Mouse (Mus musculus): ENCODE results near the gene Zfr2. TPM values are rescaled to one million over a fixed set of nuclear protein-coding genes. Genes with fewer than 3 reads are reported as not detected.

The Zfr2 gene
- polyA plus RNA-seq, 2 experiments, result 9.7 to 39.7 TPM

- DNase-seq (ENCODE audit: low spot score), result no peak
Measured at GRCm38 (mm10) chr10:81190236-81190911, 42.6 kb upstream of the Zfr2 start.

GRCm38 (mm10) chr10:81190912-81191321 is 42.0 kb upstream of the Zfr2 start:
- peaks cover 37% of the 10 kb centered on the region for H3K36me3 ChIP-seq (ENCODE audit: control insufficient read depth, insufficient read depth, low read length)
- ATAC-seq (ENCODE audit: low FRiP score, low read depth) (no peak), DNase-seq (ENCODE audit: low spot score) (no peak)
- no peak overlapping the region for H3K4me2 ChIP-seq (replicated peaks; ENCODE audit: low read depth, low read length, severe bottlenecking)
- no peak for TF ChIP-seq POLR2A (IDR thresholded peaks at IDR 0.05; ENCODE audit: borderline replicate concordance, extremely low read depth, insufficient read depth, insufficient read length)
- peaks cover 22% of the 10 kb centered on the region for H3K4me1 ChIP-seq (ENCODE audit: control insufficient read depth, insufficient read depth, low read length)
- H3K9me3 ChIP-seq (ENCODE audit: control insufficient read depth, low read length), result no peaks in the 10 kb centered on the region
- WGBS, result 66% methylated on average over 6 of the region's 6 CpGs
- no peak overlapping the region for H3K4me3 ChIP-seq (replicated peaks; ENCODE audit: low read length)
- peaks cover 15% of the 10 kb centered on the region for H3K27me3 ChIP-seq (ENCODE audit: control insufficient read depth, insufficient read depth, low read length)
- no peak overlapping the region for H3K27ac ChIP-seq (replicated peaks; ENCODE audit: low read depth, low read length)
- H3K9ac ChIP-seq (ENCODE audit: low read depth, low read length, severe bottlenecking), result no peak overlapping the region

More at GRCm38 (mm10) chr10:81190236-81190911, 42.6 kb upstream of the Zfr2 start:
- no peak overlapping the region for H3K9ac ChIP-seq (ENCODE audit: low read depth, low read length, severe bottlenecking)
- no peak overlapping the region for H3K4me2 ChIP-seq (replicated peaks; ENCODE audit: low read depth, low read length, severe bottlenecking)
- TF ChIP-seq POLR2A (IDR thresholded peaks at IDR 0.05; ENCODE audit: borderline replicate concordance, extremely low read depth, insufficient read depth, insufficient read length), result no peak
- peaks cover 14% of the 10 kb centered on the region for H3K27me3 ChIP-seq (ENCODE audit: control insufficient read depth, insufficient read depth, low read length)
- 72% methylated on average over 31 of the region's 31 CpGs for WGBS
- no peaks in the 10 kb centered on the region for H3K9me3 ChIP-seq (ENCODE audit: control insufficient read depth, low read length)
- no peak for ATAC-seq (ENCODE audit: low FRiP score, low read depth)
- no peak overlapping the region for H3K27ac ChIP-seq (replicated peaks; ENCODE audit: low read depth, low read length)
- H3K4me1 ChIP-seq (ENCODE audit: control insufficient read depth, insufficient read depth, low read length), result peaks cover 22% of the 10 kb centered on the region
- H3K4me3 ChIP-seq (replicated peaks; ENCODE audit: low read length), result no peak overlapping the region
- peaks cover 42% of the 10 kb centered on the region for H3K36me3 ChIP-seq (ENCODE audit: control insufficient read depth, insufficient read depth, low read length)

DNA sequence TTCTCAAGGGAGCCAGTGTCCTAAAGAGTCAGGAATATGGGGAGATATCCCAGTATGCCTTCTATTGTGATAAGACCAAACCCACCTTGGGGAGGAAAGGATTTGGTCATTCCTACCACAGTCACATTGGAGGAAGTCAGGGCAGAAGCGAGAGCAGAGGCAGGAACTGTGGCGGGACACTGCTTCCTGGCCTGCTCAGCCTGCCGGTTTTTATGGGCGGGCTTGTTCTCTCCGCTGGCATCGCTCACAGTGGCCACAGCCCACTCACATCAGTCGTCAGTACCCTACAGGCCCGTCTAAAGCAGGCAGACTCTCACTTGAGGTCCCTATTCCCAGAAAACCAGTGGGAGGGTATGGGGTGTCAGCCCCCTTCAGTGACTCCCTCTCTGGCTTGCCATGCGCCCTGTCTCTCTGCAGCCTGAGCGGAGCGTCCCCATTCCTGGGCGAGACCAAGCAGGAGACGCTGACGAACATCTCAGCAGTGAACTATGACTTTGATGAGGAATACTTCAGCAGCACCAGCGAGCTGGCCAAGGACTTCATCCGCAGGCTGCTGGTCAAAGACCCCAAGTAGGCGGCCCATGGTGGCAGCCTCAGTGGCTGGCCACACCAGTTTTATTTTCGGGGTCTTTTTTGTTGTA is 41.5 kb upstream of the Zfr2 start:
- H3K27ac ChIP-seq (replicated peaks; ENCODE audit: low read depth, low read length), result no peak overlapping the region
- peak overlapping the region; percentile 66; the same call in 1 of the 2 replicates for H3K4me3 ChIP-seq (replicated peaks; ENCODE audit: low read length)
- no peak for ATAC-seq (ENCODE audit: low FRiP score, low read depth)
- H3K36me3 ChIP-seq (ENCODE audit: control insufficient read depth, insufficient read depth, low read length), result peaks cover 35% of the 10 kb centered on the region
- no peaks in the 10 kb centered on the region for H3K9me3 ChIP-seq (ENCODE audit: control insufficient read depth, low read length)
- DNase-seq (ENCODE audit: low spot score), result no peak
- peaks cover 21% of the 10 kb centered on the region for H3K27me3 ChIP-seq (ENCODE audit: control insufficient read depth, insufficient read depth, low read length)
- H3K4me2 ChIP-seq (replicated peaks; ENCODE audit: low read depth, low read length, severe bottlenecking), result peak overlapping the region; percentile 98
- TF ChIP-seq POLR2A (IDR thresholded peaks at IDR 0.05; ENCODE audit: borderline replicate concordance, extremely low read depth, insufficient read depth, insufficient read length), result no peak
- no peak overlapping the region for H3K9ac ChIP-seq (ENCODE audit: low read depth, low read length, severe bottlenecking)
- 85% methylated on average over 18 of the region's 18 CpGs for WGBS
- H3K4me1 ChIP-seq (ENCODE audit: control insufficient read depth, insufficient read depth, low read length), result peaks cover 22% of the 10 kb centered on the region

GRCm38 (mm10) chr10:81192270-81192967 is 40.5 kb upstream of the Zfr2 start:
- no peaks in the 10 kb centered on the region for H3K9me3 ChIP-seq (ENCODE audit: control insufficient read depth, low read length)
- peak overlapping the region; percentile 98 for H3K4me2 ChIP-seq (replicated peaks; ENCODE audit: low read depth, low read length, severe bottlenecking)
- 1% methylated on average over 51 of the region's 93 CpGs for WGBS
- H3K36me3 ChIP-seq (ENCODE audit: control insufficient read depth, insufficient read depth, low read length), result peaks cover 25% of the 10 kb centered on the region
- peak overlapping the region; percentile 66 for H3K4me3 ChIP-seq (replicated peaks; ENCODE audit: low read length)
- peaks cover 24% of the 10 kb centered on the region for H3K27me3 ChIP-seq (ENCODE audit: control insufficient read depth, insufficient read depth, low read length)
- H3K4me1 ChIP-seq (ENCODE audit: control insufficient read depth, insufficient read depth, low read length), result peaks cover 22% of the 10 kb centered on the region
- peak; percentile 70 for DNase-seq (ENCODE audit: low spot score)
- TF ChIP-seq POLR2A (IDR thresholded peaks at IDR 0.05; ENCODE audit: borderline replicate concordance, extremely low read depth, insufficient read depth, insufficient read length), result no peak
- H3K9ac ChIP-seq (ENCODE audit: low read depth, low read length, severe bottlenecking), result peak overlapping the region; percentile 67
- ATAC-seq (ENCODE audit: low FRiP score, low read depth), result peak; percentile 86
- H3K27ac ChIP-seq (replicated peaks; ENCODE audit: low read depth, low read length), result peak overlapping the region; percentile 84

DNA sequence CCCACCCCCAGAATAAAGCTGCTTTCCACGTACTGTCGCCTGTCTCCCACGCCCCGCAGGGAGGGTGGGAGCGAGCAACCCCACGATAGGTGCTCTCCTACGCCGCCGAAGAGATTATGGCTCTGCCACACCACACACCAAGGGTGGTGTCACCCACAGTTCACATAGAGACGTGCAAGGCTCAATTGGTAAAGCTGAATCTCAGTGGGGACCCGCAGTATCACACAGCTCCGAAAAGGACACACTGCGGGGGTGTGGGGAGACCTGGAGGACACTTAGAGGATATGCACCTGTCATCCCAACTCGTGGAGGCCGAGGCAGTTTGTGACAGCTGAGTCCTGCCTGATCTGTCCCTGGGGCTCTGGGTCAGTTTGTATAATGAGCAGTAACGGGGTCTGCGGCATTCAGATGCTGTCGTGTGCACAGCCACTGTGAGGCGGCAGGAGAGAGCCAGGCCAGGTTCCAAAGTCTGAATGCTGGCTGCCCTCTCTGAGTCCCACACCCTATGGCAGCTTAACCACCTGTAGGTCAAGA is 39.9 kb upstream of the Zfr2 start:
- 5% methylated on average over 19 of the region's 19 CpGs for WGBS

More for the DNA sequence above, 39.9 kb upstream of the Zfr2 start:
- DNase-seq (ENCODE audit: low spot score), result no peak
- no peaks in the 10 kb centered on the region for H3K9me3 ChIP-seq (ENCODE audit: control insufficient read depth, low read length)
- H3K27me3 ChIP-seq (ENCODE audit: control insufficient read depth, insufficient read depth, low read length), result peaks cover 24% of the 10 kb centered on the region
- ATAC-seq (ENCODE audit: low FRiP score, low read depth), result peak; percentile 21
- H3K4me2 ChIP-seq (replicated peaks; ENCODE audit: low read depth, low read length, severe bottlenecking), result peak overlapping the region; percentile 98
- peaks cover 19% of the 10 kb centered on the region for H3K36me3 ChIP-seq (ENCODE audit: control insufficient read depth, insufficient read depth, low read length)
- peak overlapping the region; percentile 66 for H3K4me3 ChIP-seq (replicated peaks; ENCODE audit: low read length)
- H3K4me1 ChIP-seq (ENCODE audit: control insufficient read depth, insufficient read depth, low read length), result peaks cover 22% of the 10 kb centered on the region
- H3K27ac ChIP-seq (replicated peaks; ENCODE audit: low read depth, low read length), result peak overlapping the region; percentile 84
- peak overlapping the region; percentile 67 for H3K9ac ChIP-seq (ENCODE audit: low read depth, low read length, severe bottlenecking)
- TF ChIP-seq POLR2A (IDR thresholded peaks at IDR 0.05; ENCODE audit: borderline replicate concordance, extremely low read depth, insufficient read depth, insufficient read length), result no peak
